Mouse (Mus musculus): ENCODE data around the gene Gm13539. TPM values are rescaled to one million over a fixed set of nuclear protein-coding genes. Genes with fewer than 3 reads are reported as not detected.
"Not testable (repeated sequence)": the region's sequence is repeated elsewhere in the genome, so short reads cannot be mapped to it uniquely, and the experiment has no call there.

The Gm13539 gene
- polyA plus RNA-seq (2015; fragmentation: Nextera tagmentation; extraction: Ambion mirVana) = not detected in 2 replicates

DNA sequence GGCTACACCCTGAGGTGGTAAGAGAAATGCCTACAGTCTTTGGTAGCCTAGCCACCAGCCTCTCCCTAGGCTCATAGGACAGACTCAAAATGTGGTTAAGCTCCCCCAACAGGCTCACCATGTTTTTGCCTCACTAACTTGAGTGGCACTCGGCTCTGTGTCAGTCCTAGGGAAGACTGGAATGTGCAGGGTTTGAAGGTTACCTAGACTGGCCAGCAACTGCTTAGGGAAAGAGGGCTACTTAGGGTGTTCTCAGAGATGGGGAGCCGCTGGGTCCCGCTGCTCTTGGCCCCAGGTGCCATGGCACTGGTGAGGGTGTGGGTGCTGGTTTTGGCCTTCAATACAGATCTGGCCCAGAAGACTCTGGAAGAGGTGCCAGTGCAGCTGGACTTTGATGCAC is at the start of gene Gm13539:
Gm13539 (plus strand) TSS at position 301 of the 400 bp plus-strand sequence.
- Histone ChIP-seq H3K4me1 (no peaks in the 10 kb centered on the region), H3K4me3 (replicated peaks) (no peak within 1 kb of the TSS), H3K27ac (no peak within 1 kb of the TSS), H3K9ac (no peak within 1 kb of the TSS), H3K36me3 (no peaks in the 10 kb centered on the region), H3K27me3 (replicated peaks) (no peaks in the 10 kb centered on the region), H3K4me2 (no peak within 1 kb of the TSS), H3K9me3 (no peaks in the 10 kb centered on the region)
- ATAC-seq (ENCODE audit: insufficient read depth, low FRiP score, low read depth) = no peak
- WGBS = 88% methylated on average over 3 of the region's 3 CpGs

DNA sequence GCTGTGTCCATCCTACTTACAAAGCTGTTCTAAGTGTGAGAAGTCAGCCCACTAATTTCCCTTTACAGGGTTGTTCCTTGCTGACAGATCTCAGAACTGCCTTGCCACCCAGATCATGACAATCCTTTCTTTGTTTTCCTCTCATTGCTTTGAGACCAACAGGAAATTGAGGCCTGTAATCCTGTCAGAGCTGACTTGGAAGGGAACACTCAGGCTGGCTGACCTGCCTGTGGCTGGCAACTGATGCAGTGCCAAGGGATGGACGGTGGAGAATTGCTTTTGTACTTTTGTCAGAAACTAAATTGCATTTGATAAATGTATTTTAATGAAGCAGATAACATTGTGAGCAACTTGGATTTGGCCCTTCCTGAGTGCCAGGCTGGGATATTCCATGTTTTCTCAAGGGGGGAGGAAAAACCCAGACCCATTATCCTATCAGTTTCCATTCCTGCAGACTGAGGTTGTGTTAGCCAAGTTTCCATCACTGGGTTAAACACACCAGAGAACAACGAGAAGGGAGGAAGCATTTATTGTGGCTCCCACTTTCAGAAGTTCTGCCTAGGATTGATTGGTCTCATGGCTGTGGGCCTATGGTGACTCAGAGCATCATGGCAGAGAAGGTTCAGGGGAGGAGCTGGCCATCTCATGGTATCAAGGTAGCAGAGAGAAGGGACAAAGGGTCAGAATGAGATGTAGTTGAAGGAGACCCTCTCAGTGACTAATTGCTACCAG is 48.7 kb upstream of the Gm13539 start:
- H3K27ac ChIP-seq = no peak overlapping the region
- no peaks in the 10 kb centered on the region for H3K9me3 ChIP-seq
- H3K9ac ChIP-seq = no peak overlapping the region
- H3K4me3 ChIP-seq (replicated peaks) = no peak overlapping the region
- H3K4me1 ChIP-seq = no peaks in the 10 kb centered on the region
- 46% methylated on average over 2 of the region's 2 CpGs for WGBS
- ATAC-seq (ENCODE audit: insufficient read depth, low FRiP score, low read depth) = no peak
- no peaks in the 10 kb centered on the region for H3K36me3 ChIP-seq
- no peaks in the 10 kb centered on the region for H3K27me3 ChIP-seq (replicated peaks)
- no peak overlapping the region for H3K4me2 ChIP-seq

DNA sequence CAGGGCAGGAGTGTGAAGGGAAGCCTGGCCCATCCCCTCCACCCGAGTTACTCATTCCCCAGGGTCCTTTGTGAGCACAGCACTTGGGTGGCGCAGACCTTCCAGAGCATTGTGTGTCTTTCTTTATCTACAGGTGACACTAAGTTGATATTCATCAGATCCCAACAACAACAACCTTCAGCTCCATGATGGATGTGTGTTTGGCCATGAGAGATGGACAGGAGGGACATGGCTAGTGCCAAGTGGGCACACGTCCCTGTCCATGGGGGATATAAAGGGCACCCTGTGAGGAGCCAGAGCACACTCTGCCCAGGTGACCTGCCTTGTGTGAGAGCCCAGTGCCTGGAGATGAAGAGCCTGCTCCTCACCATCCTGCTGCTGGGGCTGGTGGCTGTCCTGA is 45.3 kb upstream of the Gm13539 start, which contains the start of gene Obp2b:
Obp2b (plus strand) TSS at position 301 of the 400 bp plus-strand sequence.
- ATAC-seq (ENCODE audit: insufficient read depth, low FRiP score, low read depth); H3K36me3 ChIP-seq; H3K4me2 ChIP-seq; H3K9ac ChIP-seq; H3K4me3 ChIP-seq (replicated peaks); H3K4me1 ChIP-seq; H3K9me3 ChIP-seq; H3K27ac ChIP-seq; H3K27me3 ChIP-seq (replicated peaks): not testable (repeated sequence)
- 65% methylated on average over 3 of the region's 3 CpGs for WGBS

DNA sequence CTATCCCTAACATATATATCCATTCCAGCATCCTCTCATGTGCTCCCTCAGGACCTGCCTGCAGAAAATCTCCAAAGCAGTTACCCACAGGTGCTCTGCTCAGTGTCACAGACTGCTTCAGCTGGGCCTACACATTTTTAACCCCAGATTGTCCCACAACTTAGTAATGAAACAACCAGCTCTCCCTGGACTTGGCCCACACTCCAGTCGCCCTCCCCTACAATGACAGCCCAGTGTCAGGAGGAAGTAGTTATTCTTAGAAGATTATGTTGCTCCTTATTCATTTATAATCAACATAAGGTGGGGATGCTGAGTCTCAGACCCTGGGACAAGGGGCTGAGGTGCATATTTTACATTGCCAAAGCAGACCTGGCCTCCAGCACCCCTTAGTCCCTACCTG is 40.4 kb upstream of the Gm13539 start:
- no peaks in the 10 kb centered on the region for H3K9me3 ChIP-seq
- H3K36me3 ChIP-seq = no peaks in the 10 kb centered on the region
- H3K9ac ChIP-seq = no peak overlapping the region
- 72% methylated on average over 1 of the region's 1 CpGs for WGBS
- no peak for ATAC-seq (ENCODE audit: insufficient read depth, low FRiP score, low read depth)
- H3K27me3 ChIP-seq (replicated peaks) = no peaks in the 10 kb centered on the region
- no peaks in the 10 kb centered on the region for H3K4me1 ChIP-seq
- no peak overlapping the region for H3K4me3 ChIP-seq (replicated peaks)
- H3K4me2 ChIP-seq = no peak overlapping the region
- H3K27ac ChIP-seq = no peak overlapping the region

DNA sequence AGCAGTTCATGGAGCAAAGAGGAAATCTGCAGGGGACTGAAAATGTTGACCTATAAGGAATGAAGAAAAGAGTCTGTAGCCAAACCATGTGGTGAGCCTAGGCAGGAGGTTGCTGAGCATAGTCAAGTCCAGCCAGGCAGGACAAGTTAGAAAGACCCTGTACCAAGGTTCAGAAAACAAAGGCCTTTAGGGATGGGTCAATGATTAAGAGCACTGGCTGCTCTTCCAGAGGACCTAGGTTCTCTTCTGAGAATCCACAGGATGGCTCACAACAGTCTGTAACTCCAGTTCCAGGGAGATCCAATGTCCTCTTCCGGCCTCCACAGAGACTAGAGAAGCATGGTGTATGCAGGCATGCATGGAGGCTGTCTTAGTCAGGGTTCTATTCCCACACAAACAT is 27.9 kb upstream of the Gm13539 start:
- 86% methylated on average over 1 of the region's 1 CpGs for WGBS
- no peak for ATAC-seq (ENCODE audit: insufficient read depth, low FRiP score, low read depth)
- Histone ChIP-seq H3K9ac (no peak overlapping the region), H3K27me3 (replicated peaks) (no peaks in the 10 kb centered on the region), H3K4me1 (no peaks in the 10 kb centered on the region), H3K9me3 (no peaks in the 10 kb centered on the region), H3K4me3 (replicated peaks) (no peak overlapping the region), H3K27ac (no peak overlapping the region), H3K4me2 (no peak overlapping the region), H3K36me3 (no peaks in the 10 kb centered on the region)

DNA sequence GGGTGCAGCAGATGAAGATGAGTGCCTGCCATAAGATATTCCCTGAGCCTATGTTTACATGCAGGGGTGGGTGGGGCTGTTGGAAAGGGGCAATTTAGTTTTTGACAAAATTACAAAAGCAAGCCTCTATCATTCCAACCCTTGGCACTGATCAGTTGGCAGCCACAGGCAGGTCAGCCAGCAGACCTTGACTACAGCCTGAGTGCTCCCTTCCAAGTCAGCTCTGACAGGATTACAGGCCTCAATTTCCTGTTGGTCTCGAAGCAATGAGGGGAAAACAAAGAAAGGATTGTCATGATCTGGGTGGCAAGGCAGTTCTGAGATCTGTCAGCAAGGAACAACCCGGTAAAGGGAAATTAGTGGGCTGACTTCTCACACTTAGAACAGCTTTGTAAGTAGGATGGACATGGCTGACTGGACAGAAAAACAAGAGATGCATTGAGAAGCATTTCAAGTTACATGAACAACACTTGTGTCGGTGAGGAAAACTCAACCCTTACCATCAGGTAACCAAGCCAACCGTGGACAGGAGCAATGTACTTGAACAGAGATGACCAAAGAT is 23.9 kb upstream of the Gm13539 start:
- Histone ChIP-seq H3K9ac (no peak overlapping the region), H3K36me3 (no peaks in the 10 kb centered on the region), H3K27me3 (replicated peaks) (no peaks in the 10 kb centered on the region), H3K4me2 (no peak overlapping the region), H3K9me3 (no peaks in the 10 kb centered on the region), H3K4me1 (no peaks in the 10 kb centered on the region), H3K27ac (no peak overlapping the region), H3K4me3 (replicated peaks) (no peak overlapping the region)
- ATAC-seq (ENCODE audit: insufficient read depth, low FRiP score, low read depth) = no peak
- 68% methylated on average over 4 of the region's 4 CpGs for WGBS

DNA sequence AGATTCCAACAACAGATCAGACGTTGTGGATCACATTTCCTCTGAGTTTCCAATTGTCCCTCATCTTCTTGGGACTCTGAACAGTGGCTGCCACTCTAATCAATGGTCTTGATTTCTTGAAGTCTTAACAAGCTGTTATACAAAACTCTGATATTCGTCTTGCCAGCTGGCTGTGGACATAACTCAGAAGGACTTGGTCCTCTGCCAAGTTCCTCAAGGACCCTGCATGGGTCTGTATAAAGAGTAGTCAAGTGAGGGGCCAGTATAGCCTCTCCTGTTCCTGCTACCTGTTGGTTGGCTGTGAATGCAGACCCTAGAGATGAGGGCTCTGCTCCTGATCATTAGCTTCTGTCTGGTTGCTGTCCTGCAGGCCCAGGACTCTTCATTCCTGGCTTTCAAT is 16.8 kb upstream of the Gm13539 start, which contains the start of gene Lcn3:
Lcn3 (plus strand) TSS at position 301 of the 400 bp plus-strand sequence.
- H3K36me3 ChIP-seq = no peaks in the 10 kb centered on the region
- no peak within 1 kb of the TSS for H3K4me2 ChIP-seq
- WGBS = 27% methylated on average over 2 of the region's 2 CpGs
- H3K9me3 ChIP-seq = no peaks in the 10 kb centered on the region
- no peaks in the 10 kb centered on the region for H3K4me1 ChIP-seq
- H3K4me3 ChIP-seq (replicated peaks) = no peak within 1 kb of the TSS
- H3K27ac ChIP-seq = no peak within 1 kb of the TSS
- ATAC-seq (ENCODE audit: insufficient read depth, low FRiP score, low read depth) = no peak
- H3K27me3 ChIP-seq (replicated peaks) = no peaks in the 10 kb centered on the region
- H3K9ac ChIP-seq = no peak within 1 kb of the TSS

DNA sequence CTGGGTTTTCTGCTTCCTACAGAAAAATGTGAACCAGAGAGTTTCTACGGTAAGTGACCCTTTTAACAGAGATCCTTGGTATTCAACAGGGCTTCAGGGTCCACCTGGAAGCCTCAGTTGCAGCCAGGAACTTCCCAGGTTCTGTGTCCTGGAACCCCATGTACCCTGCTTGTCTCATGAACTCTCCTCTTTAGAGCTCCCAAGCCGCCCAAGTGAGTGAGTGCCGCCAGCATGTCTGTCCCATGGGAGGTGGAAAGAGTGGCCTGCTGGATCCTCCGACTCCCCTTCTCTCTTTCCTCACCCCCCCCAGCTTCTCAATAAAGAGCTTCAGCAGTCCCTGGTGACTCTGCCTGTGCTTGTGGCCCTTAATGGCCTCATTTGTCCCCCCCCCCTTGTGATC is 14.3 kb upstream of the Gm13539 start:
- no peaks in the 10 kb centered on the region for H3K36me3 ChIP-seq
- no peak overlapping the region for H3K27ac ChIP-seq
- no peaks in the 10 kb centered on the region for H3K4me1 ChIP-seq
- no peak overlapping the region for H3K4me3 ChIP-seq (replicated peaks)
- H3K4me2 ChIP-seq = no peak overlapping the region
- H3K9me3 ChIP-seq = no peaks in the 10 kb centered on the region
- ATAC-seq (ENCODE audit: insufficient read depth, low FRiP score, low read depth) = no peak
- WGBS = 78% methylated on average over 4 of the region's 4 CpGs
- no peaks in the 10 kb centered on the region for H3K27me3 ChIP-seq (replicated peaks)
- H3K9ac ChIP-seq = no peak overlapping the region

DNA sequence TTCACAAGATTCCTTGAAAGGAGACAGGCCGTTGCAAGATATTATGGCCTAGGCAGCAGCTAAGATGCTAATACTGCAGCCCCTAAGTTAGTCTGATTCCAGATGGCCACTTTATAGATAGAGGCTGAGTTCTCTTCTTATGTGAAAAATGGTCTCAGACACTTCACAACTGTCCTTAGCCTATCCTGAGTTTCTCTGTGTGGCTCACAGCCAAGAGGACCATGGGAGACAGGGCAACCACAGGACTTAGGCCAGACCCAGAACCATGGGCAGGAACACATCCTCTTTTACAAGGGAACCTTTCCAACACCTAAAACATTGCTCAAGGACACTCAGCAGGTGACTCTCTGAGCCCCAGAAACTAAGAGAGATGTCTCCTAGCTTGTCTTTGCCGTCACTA is 8.6 kb upstream of the Gm13539 start:
- H3K4me1 ChIP-seq = no peaks in the 10 kb centered on the region
- 73% methylated on average over 2 of the region's 2 CpGs for WGBS
- H3K4me3 ChIP-seq (replicated peaks) = no peak overlapping the region
- H3K36me3 ChIP-seq = no peaks in the 10 kb centered on the region
- no peaks in the 10 kb centered on the region for H3K9me3 ChIP-seq
- no peak for ATAC-seq (ENCODE audit: insufficient read depth, low FRiP score, low read depth)
- no peaks in the 10 kb centered on the region for H3K27me3 ChIP-seq (replicated peaks)
- H3K9ac ChIP-seq = no peak overlapping the region
- H3K27ac ChIP-seq = no peak overlapping the region
- no peak overlapping the region for H3K4me2 ChIP-seq

DNA sequence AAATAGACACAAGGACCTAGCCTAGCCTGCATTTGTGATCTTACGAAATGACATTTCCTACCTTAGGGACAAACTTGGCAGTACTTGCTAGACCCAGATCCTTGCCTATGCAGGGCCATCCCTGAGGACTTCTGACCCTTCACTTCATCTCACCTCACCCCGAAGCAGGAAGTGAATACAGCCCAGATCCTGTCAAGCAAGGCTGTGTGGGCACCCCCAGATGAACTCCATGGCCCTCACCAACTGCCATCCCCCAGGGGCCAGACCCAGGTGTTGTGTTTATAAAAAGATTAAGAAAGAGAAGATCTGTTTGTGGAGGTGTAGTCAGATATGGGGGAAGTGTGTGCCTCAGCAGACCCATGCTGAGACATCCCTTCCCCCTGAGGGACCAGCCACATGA is 7.4 kb upstream of the Gm13539 start:
- ATAC-seq (ENCODE audit: insufficient read depth, low FRiP score, low read depth) = no peak
- Histone ChIP-seq H3K4me1 (no peaks in the 10 kb centered on the region), H3K9ac (no peak overlapping the region), H3K27me3 (replicated peaks) (no peaks in the 10 kb centered on the region), H3K4me3 (replicated peaks) (no peak overlapping the region), H3K4me2 (no peak overlapping the region), H3K36me3 (no peaks in the 10 kb centered on the region), H3K27ac (no peak overlapping the region), H3K9me3 (no peaks in the 10 kb centered on the region)
- WGBS = 76% methylated on average over 2 of the region's 2 CpGs

DNA sequence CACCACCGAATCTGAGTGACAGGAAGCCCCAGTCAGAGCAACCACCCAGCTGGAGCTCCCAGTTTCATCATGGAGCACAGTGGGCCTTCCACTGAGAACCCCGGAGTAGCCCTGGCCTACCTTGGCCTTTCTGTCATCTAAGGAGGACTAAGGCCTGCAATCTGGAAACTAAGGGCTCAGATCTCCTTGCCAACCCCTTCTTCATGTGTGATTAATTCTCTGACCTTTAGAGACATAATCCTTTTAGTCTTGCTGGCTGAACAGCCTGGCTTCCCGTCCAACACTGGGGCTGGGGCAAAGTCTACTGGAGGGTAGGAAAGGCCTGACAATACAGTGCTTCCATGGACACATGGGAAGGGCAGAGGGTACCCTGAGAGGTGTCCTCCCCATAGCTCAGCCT is 6.1 kb upstream of the Gm13539 start:
- H3K27ac ChIP-seq = no peak overlapping the region
- H3K4me3 ChIP-seq (replicated peaks) = no peak overlapping the region
- no peaks in the 10 kb centered on the region for H3K4me1 ChIP-seq
- H3K9ac ChIP-seq = no peak overlapping the region
- ATAC-seq (ENCODE audit: insufficient read depth, low FRiP score, low read depth) = no peak
- no peaks in the 10 kb centered on the region for H3K9me3 ChIP-seq
- no peak overlapping the region for H3K4me2 ChIP-seq
- no peaks in the 10 kb centered on the region for H3K27me3 ChIP-seq (replicated peaks)
- H3K36me3 ChIP-seq = no peaks in the 10 kb centered on the region
- WGBS = 76% methylated on average over 3 of the region's 3 CpGs

DNA sequence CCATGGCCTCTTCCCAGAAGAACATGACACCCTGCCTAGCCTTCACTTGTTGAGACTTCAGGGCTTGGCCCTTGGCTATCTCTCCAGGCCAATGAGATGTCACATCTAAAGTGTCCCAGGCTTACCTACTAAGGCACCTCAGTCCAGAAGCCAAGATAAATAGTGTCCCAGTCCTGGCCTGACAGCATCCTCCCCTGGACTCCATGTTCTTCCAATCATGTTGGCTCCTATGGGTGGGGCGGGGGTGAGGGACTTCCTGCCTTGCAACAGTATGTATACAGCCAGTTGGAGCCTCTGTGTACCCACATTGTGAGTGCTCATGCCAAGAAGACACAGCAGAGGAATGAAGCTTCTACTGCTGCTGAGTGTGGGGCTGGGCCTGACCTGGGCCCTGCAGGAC is 5.3 kb upstream of the Gm13539 start, which contains the start of gene Lcn11:
Lcn11 (plus strand) TSS at position 301 of the 400 bp plus-strand sequence.
- ATAC-seq (ENCODE audit: insufficient read depth, low FRiP score, low read depth) = no peak
- H3K9me3 ChIP-seq = no peaks in the 10 kb centered on the region
- no peak within 1 kb of the TSS for H3K4me3 ChIP-seq (replicated peaks)
- 83% methylated on average over 1 of the region's 1 CpGs for WGBS
- H3K27ac ChIP-seq = no peak within 1 kb of the TSS
- H3K36me3 ChIP-seq = no peaks in the 10 kb centered on the region
- H3K4me2 ChIP-seq = no peak within 1 kb of the TSS
- no peak within 1 kb of the TSS for H3K9ac ChIP-seq
- H3K4me1 ChIP-seq = no peaks in the 10 kb centered on the region
- no peaks in the 10 kb centered on the region for H3K27me3 ChIP-seq (replicated peaks)
